Mouse (Mus musculus) intestine, embryonic 15.5 days (tissue): ENCODE measurements around the gene Mylk4. TPM values are rescaled to one million over a fixed set of nuclear protein-coding genes. Genes with fewer than 3 reads are reported as not detected.

Source experiments
- ATAC-seq: fragments of 200-750 bp; cut with Nextera tagmentation; 2 replicates; pipeline ENCODE4 v1.8.0; 2017; ENCODE audit warnings: moderate TSS enrichment, moderate library complexity
- H3K27ac ChIP-seq: fragments of 300-500 bp; sonication (generic); 2 replicates; pipeline ENCODE4 v1.5.1; 2015; ENCODE audit warnings: mild to moderate bottlenecking, inconsistent platforms
- H3K27me3 ChIP-seq: fragments of 300-500 bp; sonication (generic); replicated peaks from 2 replicates; pipeline ENCODE4 v1.6.1; 2015; ENCODE audit warnings: inconsistent platforms
- H3K36me3 ChIP-seq: fragments of 300-500 bp; sonication (generic); 2 replicates; pipeline ENCODE4 v1.6.1; 2015; ENCODE audit warnings: inconsistent platforms
- H3K4me1 ChIP-seq: fragments of 300-500 bp; sonication (generic); replicated peaks from 2 replicates; pipeline ENCODE4 v1.6.1; 2015; ENCODE audit warnings: inconsistent platforms
- H3K4me2 ChIP-seq: fragments of 300-500 bp; sonication (generic); replicated peaks from 2 replicates; pipeline ENCODE4 v1.6.1; 2015; ENCODE audit warnings: mild to moderate bottlenecking, inconsistent platforms
- H3K4me3 ChIP-seq: fragments of 300-500 bp; sonication (generic); replicated peaks from 2 replicates; pipeline ENCODE4 v1.5.1; 2015; ENCODE audit warnings: inconsistent platforms
- H3K9ac ChIP-seq: fragments of 300-500 bp; sonication (generic); 2 replicates; pipeline ENCODE4 v1.6.1; 2015; ENCODE audit warnings: inconsistent platforms
- H3K9me3 ChIP-seq: fragments of 300-500 bp; sonication (generic); 2 replicates; pipeline ENCODE4 v1.6.1; 2016; ENCODE audit warnings: inconsistent platforms
- WGBS: fragments of 180-500 bp; shearing (Covaris S2); methylation state at CpG from one replicate; pipeline ENCODE4 v1.1.7; 2015; 5-methylcytosine and 5-hydroxymethylcytosine counted together
- polyA plus RNA-seq: library from polyadenylated mRNA; unstranded; fragments of >200 nt; fragmentation: Nextera tagmentation; extraction: Ambion mirVana; gene quantifications from 2 replicates; pipeline ENCODE4 v1.2.1, GENCODE M21; 2015

Gene Mylk4
- polyA plus RNA-seq, 1 experiment from 2014 or later, result 0.08 TPM

DNA sequence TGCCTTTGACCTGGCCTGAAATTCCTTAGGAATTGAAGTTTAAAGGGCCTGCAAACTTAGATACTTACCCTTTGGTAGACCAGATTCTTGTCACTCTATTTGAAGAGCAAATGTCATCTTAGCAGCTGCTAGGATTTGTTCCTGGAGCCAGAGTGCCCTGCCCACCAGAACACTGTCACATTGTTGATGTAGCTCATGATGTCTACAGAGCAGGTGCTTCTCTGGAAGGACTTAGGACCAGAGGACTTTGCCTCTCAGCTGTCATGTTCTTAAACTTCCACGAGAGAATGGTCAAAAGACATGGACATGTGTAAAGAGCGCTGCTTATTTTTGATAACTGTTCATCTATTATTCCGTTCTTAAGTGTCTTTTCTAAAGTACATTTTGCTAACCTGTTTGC lies 35.5 kb upstream of the Mylk4 start:
- ATAC-seq, result no peak
- Histone ChIP-seq H3K9me3 (no peaks in the 10 kb centered on the region), H3K4me2 (no peak overlapping the region), H3K4me1 (no peaks in the 10 kb centered on the region), H3K9ac (no peak overlapping the region), H3K27me3 (no peaks in the 10 kb centered on the region), H3K36me3 (peaks cover 37% of the 10 kb centered on the region), H3K4me3 (no peak overlapping the region), H3K27ac (no peak overlapping the region)
- 91% methylated on average over 3 of the region's 3 CpGs for WGBS

DNA sequence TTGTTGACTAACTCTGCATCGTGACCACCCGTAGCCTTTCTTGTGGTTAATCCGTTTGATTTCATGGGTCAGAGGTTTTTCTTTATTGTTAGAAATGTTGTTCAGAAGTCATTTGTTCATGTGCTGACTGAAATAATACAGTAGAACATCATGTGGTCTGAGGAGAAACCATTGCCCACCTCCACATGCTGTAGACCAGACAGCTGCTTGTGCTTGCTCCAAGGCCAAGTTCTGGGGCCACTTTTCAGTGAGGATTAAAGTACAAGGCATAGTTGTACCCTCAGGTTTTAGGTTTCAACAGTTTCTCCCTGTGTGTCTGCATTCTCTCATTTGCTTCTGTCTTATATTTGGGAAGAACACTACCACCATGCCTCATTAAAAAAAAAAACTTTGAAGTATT lies 23.9 kb upstream of the Mylk4 start:
- Histone ChIP-seq H3K4me2 (no peak overlapping the region), H3K9ac (no peak overlapping the region), H3K27me3 (no peaks in the 10 kb centered on the region), H3K27ac (no peak overlapping the region), H3K4me1 (peaks cover 9% of the 10 kb centered on the region; the same call in 1 of the 2 replicates), H3K4me3 (no peak overlapping the region), H3K9me3 (no peaks in the 10 kb centered on the region), H3K36me3 (0 out of 2 replicates have a peak, but pooled peaks cover under 1% of the 10 kb centered on the region)
- WGBS, result 90% methylated on average over 3 of the region's 3 CpGs
- no peak for ATAC-seq

DNA sequence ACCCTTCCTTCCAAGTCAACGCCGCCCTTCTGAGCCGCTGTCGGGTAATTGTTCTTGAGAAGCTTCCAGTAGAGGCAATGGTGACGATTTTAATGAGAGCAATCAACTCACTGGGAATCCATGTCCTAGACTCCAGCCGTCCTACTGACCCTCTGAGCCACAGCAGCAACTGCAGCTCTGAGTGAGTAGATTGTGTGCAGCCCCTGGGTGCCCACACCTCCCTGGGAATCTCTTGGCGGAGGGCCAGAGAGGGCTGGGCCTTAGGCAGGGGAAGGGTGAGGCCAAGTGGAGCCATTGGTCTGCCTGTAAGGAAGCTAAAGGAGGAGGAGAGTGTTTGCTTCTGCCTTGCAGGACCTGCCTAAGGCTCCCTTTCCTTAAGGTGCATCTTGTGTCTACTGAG lies 23.1 kb upstream of the Mylk4 start:
- no peak for ATAC-seq
- H3K4me2 ChIP-seq, result no peak overlapping the region
- H3K4me3 ChIP-seq, result no peak overlapping the region
- H3K27me3 ChIP-seq, result no peaks in the 10 kb centered on the region
- H3K4me1 ChIP-seq, result peaks cover 9% of the 10 kb centered on the region; the same call in 1 of the 2 replicates
- no peak overlapping the region for H3K27ac ChIP-seq
- H3K9ac ChIP-seq, result no peak overlapping the region
- no peaks in the 10 kb centered on the region for H3K9me3 ChIP-seq
- WGBS, result 85% methylated on average over 7 of the region's 7 CpGs
- H3K36me3 ChIP-seq, result no peaks in the 10 kb centered on the region

DNA sequence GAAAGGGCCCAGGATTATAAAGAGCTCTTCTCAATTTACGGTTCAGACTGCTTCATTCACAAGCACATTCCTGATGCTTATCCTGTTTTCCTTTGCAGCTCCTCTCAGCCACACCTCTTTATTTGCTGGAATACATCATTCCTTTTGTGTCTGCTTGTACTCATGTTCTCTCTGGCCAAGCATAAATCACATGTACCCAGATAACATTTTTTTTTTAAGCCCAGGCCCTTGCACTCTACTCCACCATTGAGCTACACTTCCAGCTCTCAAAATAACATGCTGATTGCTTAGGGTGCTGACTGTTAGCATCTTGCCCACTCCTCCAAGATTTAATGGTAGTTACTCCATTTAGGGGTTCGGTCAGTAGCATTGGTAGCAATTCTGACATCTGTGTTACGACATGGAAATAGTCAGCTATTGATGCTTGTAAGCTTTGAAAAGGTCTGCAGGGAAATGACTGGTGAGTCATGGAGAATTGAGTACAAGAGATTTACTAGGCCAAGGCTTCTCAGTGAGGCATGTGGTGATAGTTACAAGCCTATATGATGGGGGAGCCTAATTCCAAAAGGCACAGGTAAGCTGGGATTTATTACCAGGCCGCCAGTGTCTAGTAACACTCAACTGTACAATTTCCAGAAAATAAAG lies 20.1 kb upstream of the Mylk4 start:
- no peak overlapping the region for H3K27ac ChIP-seq
- H3K36me3 ChIP-seq, result no peaks in the 10 kb centered on the region
- H3K4me2 ChIP-seq, result peak overlapping the region; percentile 90
- H3K27me3 ChIP-seq, result no peaks in the 10 kb centered on the region
- ATAC-seq, result no peak
- H3K9me3 ChIP-seq, result no peaks in the 10 kb centered on the region
- H3K9ac ChIP-seq, result 0 out of 2 replicates have a peak overlapping the region, but pooled peaks have one; percentile 79
- 75% methylated on average over 4 of the region's 4 CpGs for WGBS
- H3K4me3 ChIP-seq, result peak overlapping the region; percentile 89
- peaks cover 9% of the 10 kb centered on the region; the same call in 1 of the 2 replicates for H3K4me1 ChIP-seq

DNA sequence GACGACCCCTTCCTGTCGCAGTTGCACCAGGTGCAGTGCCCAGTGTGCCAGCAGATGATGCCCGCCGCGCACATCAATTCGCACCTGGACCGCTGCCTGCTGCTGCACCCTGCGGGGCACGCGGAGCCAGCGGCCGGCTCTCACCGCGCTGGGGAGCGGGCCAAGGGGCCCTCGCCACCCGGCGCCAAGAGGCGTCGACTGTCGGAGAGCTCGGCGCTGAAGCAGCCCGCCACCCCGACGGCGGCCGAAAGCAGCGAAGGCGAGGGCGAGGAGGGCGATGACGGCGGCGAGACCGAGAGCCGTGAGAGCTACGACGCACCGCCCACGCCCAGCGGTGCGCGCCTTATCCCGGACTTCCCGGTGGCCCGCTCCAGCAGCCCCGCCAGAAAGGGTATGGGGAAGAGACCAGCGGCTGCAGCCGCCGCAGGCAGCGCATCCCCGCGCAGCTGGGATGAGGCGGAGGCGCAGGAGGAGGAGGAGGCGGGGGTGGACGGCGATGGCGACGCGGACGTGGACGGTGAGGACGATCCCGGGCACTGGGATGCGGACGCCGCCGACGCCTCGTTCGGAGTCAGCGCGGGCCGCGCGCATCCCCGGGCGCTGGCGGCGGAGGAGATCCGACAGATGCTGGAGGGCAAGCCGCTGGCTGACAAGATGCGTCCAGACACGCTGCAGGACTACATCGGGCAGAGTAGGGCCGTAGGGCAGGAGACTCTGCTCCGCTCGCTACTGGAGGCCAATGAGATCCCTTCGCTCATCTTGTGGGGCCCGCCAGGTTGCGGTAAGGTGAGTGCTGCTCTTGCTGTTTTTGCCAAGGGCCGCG lies 18.7 kb upstream of the Mylk4 start, which contains the start of gene D930007J09Rik:
Gene D930007J09Rik, minus strand, starts transcription at position 591 of the 823 bp plus-strand sequence.
- peak within 1 kb of the TSS; percentile 79 for H3K9ac ChIP-seq
- H3K4me3 ChIP-seq, result peak within 1 kb of the TSS; percentile 89
- H3K27ac ChIP-seq, result peak within 1 kb of the TSS; percentile 83
- no peaks in the 10 kb centered on the region for H3K27me3 ChIP-seq
- H3K36me3 ChIP-seq, result no peaks in the 10 kb centered on the region
- peak; percentile 44 for ATAC-seq
- under 1% methylated on average over 95 of the region's 95 CpGs for WGBS
- peaks cover 9% of the 10 kb centered on the region; the same call in 1 of the 2 replicates for H3K4me1 ChIP-seq
- peak within 1 kb of the TSS; percentile 90 for H3K4me2 ChIP-seq
- H3K9me3 ChIP-seq, result no peaks in the 10 kb centered on the region

DNA sequence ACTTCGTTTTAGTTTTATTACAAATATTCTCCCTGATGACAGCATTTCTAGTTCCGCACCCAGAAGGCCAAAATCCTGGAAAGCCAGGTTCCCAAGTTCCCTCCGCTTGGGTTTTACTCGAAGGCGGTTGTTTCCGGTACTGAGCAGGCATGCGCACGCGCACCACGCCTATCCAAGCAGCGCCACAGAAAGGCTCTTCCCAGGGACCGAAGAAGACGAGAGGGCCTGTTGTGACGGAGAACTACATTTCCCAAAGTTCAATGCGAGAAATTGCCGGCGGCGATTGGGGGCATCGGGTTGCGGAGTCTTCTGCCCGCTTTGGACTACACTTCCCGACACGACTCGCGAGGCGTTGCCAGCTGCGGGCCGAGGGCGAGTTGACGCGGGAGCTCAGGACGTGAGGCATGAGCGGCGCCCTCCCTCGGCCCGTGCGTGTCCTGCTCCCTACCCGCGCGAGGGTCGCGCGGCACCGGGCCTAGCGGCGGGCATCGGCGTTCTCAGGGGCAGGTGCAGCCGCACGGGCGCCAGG lies 18.0 kb upstream of the Mylk4 start, which contains the start of gene Wrnip1:
Gene Wrnip1, plus strand, starts transcription at position 346 of the 529 bp plus-strand sequence.
- H3K4me1 ChIP-seq, result peaks cover 9% of the 10 kb centered on the region; the same call in 1 of the 2 replicates
- H3K36me3 ChIP-seq, result no peaks in the 10 kb centered on the region
- H3K9ac ChIP-seq, result peak within 1 kb of the TSS; percentile 79
- peak within 1 kb of the TSS; percentile 90 for H3K4me2 ChIP-seq
- H3K27ac ChIP-seq, result peak within 1 kb of the TSS; percentile 83
- under 1% methylated on average over 51 of the region's 51 CpGs for WGBS
- no peaks in the 10 kb centered on the region for H3K9me3 ChIP-seq
- no peaks in the 10 kb centered on the region for H3K27me3 ChIP-seq
- peak; percentile 97 for ATAC-seq
- peak within 1 kb of the TSS; percentile 89 for H3K4me3 ChIP-seq

DNA sequence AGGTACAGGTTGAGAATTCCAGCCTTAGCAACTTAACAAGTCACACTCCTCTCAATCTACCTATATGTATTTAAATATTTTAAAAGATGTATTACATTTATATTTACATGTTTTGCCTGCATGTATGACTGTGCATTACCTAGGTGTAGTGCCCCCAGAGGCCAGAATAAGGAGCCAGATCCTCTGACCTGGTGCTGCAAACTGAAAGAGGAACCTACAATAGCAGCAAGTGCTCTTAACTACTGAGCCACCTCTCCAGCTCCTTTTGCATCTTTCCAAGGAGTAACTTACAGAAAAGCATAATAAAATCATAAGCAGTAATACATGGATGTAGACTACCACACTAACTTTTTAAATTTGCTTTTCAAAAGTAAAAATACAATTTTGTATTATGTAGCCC lies 17.1 kb upstream of the Mylk4 start:
- peak overlapping the region; percentile 89; the same call in 1 of the 2 replicates for H3K4me3 ChIP-seq
- H3K36me3 ChIP-seq, result no peaks in the 10 kb centered on the region
- no peak for ATAC-seq
- peaks cover 9% of the 10 kb centered on the region; the same call in 1 of the 2 replicates for H3K4me1 ChIP-seq
- peak overlapping the region; percentile 57; the same call in 1 of the 2 replicates for H3K4me2 ChIP-seq
- no peak overlapping the region for H3K9ac ChIP-seq
- H3K27me3 ChIP-seq, result no peaks in the 10 kb centered on the region
- H3K27ac ChIP-seq, result peak overlapping the region; percentile 69; the same call in 1 of the 2 replicates
- H3K9me3 ChIP-seq, result no peaks in the 10 kb centered on the region

DNA sequence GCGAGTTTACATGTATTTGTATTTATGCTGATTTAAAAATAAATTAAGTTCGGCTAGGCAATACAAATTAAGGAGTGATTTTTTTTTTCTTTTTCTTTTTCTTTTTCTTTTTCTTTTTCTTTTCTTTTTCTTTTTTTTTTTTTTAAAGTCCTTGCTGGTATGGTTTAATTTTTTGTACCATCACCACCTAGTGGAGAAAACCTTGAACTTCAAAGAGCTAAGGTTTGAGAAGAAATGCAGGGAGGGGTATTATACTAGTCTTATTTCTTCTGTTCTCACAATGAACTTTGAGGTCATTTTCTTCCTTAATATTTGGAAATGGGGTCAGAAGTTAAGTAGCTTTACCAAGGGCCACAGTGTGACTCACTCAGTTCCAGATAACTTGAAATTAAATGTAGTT lies 15.4 kb upstream of the Mylk4 start:
- 63% methylated on average over 2 of the region's 2 CpGs for WGBS
- no peaks in the 10 kb centered on the region for H3K9me3 ChIP-seq

DNA sequence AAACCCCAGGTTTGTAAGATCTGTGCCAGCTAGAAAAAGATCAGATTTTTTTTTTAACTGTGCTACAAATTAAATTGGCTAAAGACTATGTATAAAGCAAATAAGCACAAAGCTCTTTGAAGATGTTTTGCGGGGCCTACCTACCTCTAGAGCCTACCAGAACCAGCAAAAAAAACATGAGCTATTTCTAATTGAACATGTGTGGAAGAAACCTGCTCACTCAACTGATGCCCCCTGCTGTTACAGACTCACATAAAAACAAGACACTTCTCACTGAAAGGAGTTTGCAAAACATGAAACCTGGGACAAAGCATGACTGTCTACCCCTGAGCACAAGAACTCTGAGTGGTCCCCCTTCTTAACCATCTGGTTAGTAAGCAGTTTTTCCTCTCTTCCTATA lies 13.3 kb upstream of the Mylk4 start:
- Histone ChIP-seq H3K36me3 (no peaks in the 10 kb centered on the region), H3K9ac (no peak overlapping the region), H3K4me1 (no peaks in the 10 kb centered on the region; the same call in 1 of the 2 replicates), H3K4me2 (no peak overlapping the region), H3K4me3 (no peak overlapping the region), H3K27ac (no peak overlapping the region), H3K9me3 (no peaks in the 10 kb centered on the region), H3K27me3 (no peaks in the 10 kb centered on the region)
- 91% methylated on average over 1 of the region's 1 CpGs for WGBS
- ATAC-seq, result no peak

More for the DNA sequence above, 15.4 kb upstream of the Mylk4 start:
- no peak overlapping the region for H3K4me2 ChIP-seq
- no peak overlapping the region for H3K4me3 ChIP-seq
- H3K4me1 ChIP-seq, result peaks cover 9% of the 10 kb centered on the region; the same call in 1 of the 2 replicates
- H3K27me3 ChIP-seq, result no peaks in the 10 kb centered on the region
- H3K36me3 ChIP-seq, result no peaks in the 10 kb centered on the region
- no peak for ATAC-seq
- no peak overlapping the region for H3K27ac ChIP-seq
- no peak overlapping the region for H3K9ac ChIP-seq

DNA sequence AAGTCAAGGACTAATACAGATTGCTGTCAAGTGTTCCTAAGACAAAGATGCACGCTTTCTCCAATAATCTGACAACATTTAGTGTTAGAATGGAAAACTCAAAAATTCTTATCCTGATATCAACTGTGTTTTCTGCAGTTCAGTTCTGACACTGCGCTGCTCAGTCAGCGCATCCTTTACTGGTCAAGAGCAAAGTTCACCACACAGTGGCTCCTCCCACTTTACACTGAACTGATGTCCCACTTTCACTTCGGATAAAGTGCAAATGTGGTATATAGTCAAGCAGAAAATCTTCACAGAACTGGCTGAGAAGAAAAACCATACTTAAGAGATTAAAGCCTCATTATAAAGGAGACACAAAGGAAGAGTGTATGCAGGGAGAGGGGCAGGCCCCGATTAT lies 11.4 kb upstream of the Mylk4 start:
- 84% methylated on average over 5 of the region's 5 CpGs for WGBS
- H3K4me3 ChIP-seq, result no peak overlapping the region
- no peak overlapping the region for H3K27ac ChIP-seq
- no peak overlapping the region for H3K9ac ChIP-seq
- H3K4me1 ChIP-seq, result no peaks in the 10 kb centered on the region
- no peak overlapping the region for H3K4me2 ChIP-seq
- no peaks in the 10 kb centered on the region for H3K27me3 ChIP-seq
- no peaks in the 10 kb centered on the region for H3K9me3 ChIP-seq
- no peaks in the 10 kb centered on the region for H3K36me3 ChIP-seq
- ATAC-seq, result no peak

DNA sequence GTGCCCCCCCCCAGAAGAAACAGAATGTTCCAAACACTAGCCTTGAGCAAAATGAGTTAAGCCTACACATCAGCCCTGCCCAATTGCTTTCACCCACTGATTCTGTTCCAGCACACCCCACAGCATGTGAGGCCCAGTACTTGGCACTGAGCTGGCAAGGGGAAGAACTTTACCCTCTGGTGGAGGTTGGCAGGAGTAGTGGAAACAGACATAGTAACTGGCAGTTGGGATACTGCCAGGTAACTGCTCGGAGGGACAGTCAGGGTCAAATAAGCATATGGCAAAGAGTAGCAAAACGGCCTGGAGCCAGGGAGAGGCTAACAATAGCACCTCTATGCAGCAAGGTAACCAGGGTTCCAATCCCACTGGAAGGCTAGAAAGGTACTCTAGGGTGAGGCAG lies 10.9 kb upstream of the Mylk4 start:
- Histone ChIP-seq H3K27ac (no peak overlapping the region), H3K27me3 (no peaks in the 10 kb centered on the region), H3K4me1 (no peaks in the 10 kb centered on the region), H3K4me3 (no peak overlapping the region), H3K9ac (no peak overlapping the region), H3K36me3 (no peaks in the 10 kb centered on the region), H3K4me2 (no peak overlapping the region), H3K9me3 (no peaks in the 10 kb centered on the region)
- no peak for ATAC-seq
- WGBS, result 61% methylated on average over 2 of the region's 2 CpGs

DNA sequence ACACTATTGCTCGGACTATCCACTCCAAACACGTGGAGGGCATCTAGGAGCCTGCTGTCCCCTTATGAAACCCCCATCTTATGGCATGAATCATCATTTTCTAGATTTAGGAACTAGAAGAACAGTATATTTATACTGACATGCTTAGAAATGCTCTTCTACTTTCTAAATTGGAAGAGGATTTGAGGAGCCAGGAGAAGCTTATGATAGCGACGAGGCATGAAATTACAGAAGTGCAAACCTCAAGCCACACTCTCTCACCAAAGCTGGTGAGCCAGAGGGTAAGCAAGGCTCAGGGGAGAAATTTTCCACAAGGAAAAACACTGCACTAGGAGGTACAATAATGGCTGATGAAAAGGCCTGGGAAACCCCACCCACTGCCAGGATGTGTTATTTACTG lies 6.0 kb upstream of the Mylk4 start:
- H3K36me3 ChIP-seq, result no peaks in the 10 kb centered on the region
- no peak overlapping the region for H3K4me2 ChIP-seq
- no peak overlapping the region for H3K4me3 ChIP-seq
- H3K27me3 ChIP-seq, result no peaks in the 10 kb centered on the region
- H3K9ac ChIP-seq, result no peak overlapping the region
- no peaks in the 10 kb centered on the region for H3K9me3 ChIP-seq
- H3K4me1 ChIP-seq, result no peaks in the 10 kb centered on the region
- H3K27ac ChIP-seq, result no peak overlapping the region
- WGBS, result 82% methylated on average over 4 of the region's 4 CpGs
- ATAC-seq, result no peak
